Mouse (Mus musculus): ENCODE data around the gene Osbp2. TPM values are rescaled to one million over a fixed set of nuclear protein-coding genes. Genes with fewer than 3 reads are reported as not detected.

Gene Osbp2
- polyA plus RNA-seq, 1 experiment = 0.52 TPM

- H3K4me3 ChIP-seq (ENCODE audit: low read depth, low read length) = no peak overlapping the region
- H3K27me3 ChIP-seq (ENCODE audit: control insufficient read depth, insufficient read depth, low read length) = no peaks in the 10 kb centered on the region
- no peaks in the 10 kb centered on the region for H3K4me1 ChIP-seq (ENCODE audit: control insufficient read depth, insufficient read depth, insufficient read length, low read length)
- WGBS = 92% methylated on average over 10 of the region's 10 CpGs
- H3K36me3 ChIP-seq (ENCODE audit: control insufficient read depth, insufficient read depth, low read length) = no peaks in the 10 kb centered on the region
- TF ChIP-seq POLR2A (IDR thresholded peaks at IDR 0.05; ENCODE audit: low read depth, low read length) (no peak), CTCF (IDR thresholded peaks at IDR 0.05; ENCODE audit: extremely low read depth, insufficient read length, insufficient replicate concordance, low read depth, low read length) (no peak)
- H3K27ac ChIP-seq (ENCODE audit: insufficient read depth, low read depth, low read length) = no peak overlapping the region
Observed at GRCm38 (mm10) chr11:3853031-3853430, 10.7 kb downstream of the Osbp2 start.

GRCm38 (mm10) chr11:3851872-3852271 lies 11.8 kb downstream of the Osbp2 start:
- Histone ChIP-seq H3K36me3 (ENCODE audit: control insufficient read depth, insufficient read depth, low read length) (no peaks in the 10 kb centered on the region), H3K4me1 (ENCODE audit: control insufficient read depth, insufficient read depth, insufficient read length, low read length) (no peaks in the 10 kb centered on the region), H3K27me3 (ENCODE audit: control insufficient read depth, insufficient read depth, low read length) (no peaks in the 10 kb centered on the region), H3K27ac (ENCODE audit: insufficient read depth, low read depth, low read length) (no peak overlapping the region), H3K4me3 (ENCODE audit: low read depth, low read length) (no peak overlapping the region)
- no peak for TF ChIP-seq CTCF (IDR thresholded peaks at IDR 0.05; ENCODE audit: extremely low read depth, insufficient read length, insufficient replicate concordance, low read depth, low read length)
- no peak for TF ChIP-seq POLR2A (IDR thresholded peaks at IDR 0.05; ENCODE audit: low read depth, low read length)
- WGBS = 85% methylated on average over 4 of the region's 4 CpGs

GRCm38 (mm10) chr11:3850746-3851277 lies 12.9 kb downstream of the Osbp2 start:
- Histone ChIP-seq H3K4me1 (ENCODE audit: control insufficient read depth, insufficient read depth, insufficient read length, low read length) (no peaks in the 10 kb centered on the region), H3K4me3 (ENCODE audit: low read depth, low read length) (no peak overlapping the region), H3K27ac (ENCODE audit: insufficient read depth, low read depth, low read length) (no peak overlapping the region), H3K36me3 (ENCODE audit: control insufficient read depth, insufficient read depth, low read length) (no peaks in the 10 kb centered on the region), H3K27me3 (ENCODE audit: control insufficient read depth, insufficient read depth, low read length) (no peaks in the 10 kb centered on the region)
- WGBS = 43% methylated on average over 5 of the region's 5 CpGs
- TF ChIP-seq CTCF (IDR thresholded peaks at IDR 0.05; ENCODE audit: extremely low read depth, insufficient read length, insufficient replicate concordance, low read depth, low read length) (no peak), POLR2A (IDR thresholded peaks at IDR 0.05; ENCODE audit: low read depth, low read length) (no peak)

- H3K27me3 ChIP-seq (ENCODE audit: control insufficient read depth, insufficient read depth, low read length) = no peaks in the 10 kb centered on the region
- 75% methylated on average over 2 of the region's 2 CpGs for WGBS
- no peaks in the 10 kb centered on the region for H3K36me3 ChIP-seq (ENCODE audit: control insufficient read depth, insufficient read depth, low read length)
- no peaks in the 10 kb centered on the region for H3K4me1 ChIP-seq (ENCODE audit: control insufficient read depth, insufficient read depth, insufficient read length, low read length)
- H3K4me3 ChIP-seq (ENCODE audit: low read depth, low read length) = no peak overlapping the region
- no peak for TF ChIP-seq POLR2A (IDR thresholded peaks at IDR 0.05; ENCODE audit: low read depth, low read length)
- TF ChIP-seq CTCF (IDR thresholded peaks at IDR 0.05; ENCODE audit: extremely low read depth, insufficient read length, insufficient replicate concordance, low read depth, low read length) = no peak
- no peak overlapping the region for H3K27ac ChIP-seq (ENCODE audit: insufficient read depth, low read depth, low read length)
Observed at GRCm38 (mm10) chr11:3850315-3850614, 13.4 kb downstream of the Osbp2 start.

GRCm38 (mm10) chr11:3849469-3850314 lies 14.0 kb downstream of the Osbp2 start:
- 73% methylated on average over 15 of the region's 15 CpGs for WGBS
- Histone ChIP-seq H3K36me3 (ENCODE audit: control insufficient read depth, insufficient read depth, low read length) (no peaks in the 10 kb centered on the region), H3K4me3 (ENCODE audit: low read depth, low read length) (no peak overlapping the region), H3K4me1 (ENCODE audit: control insufficient read depth, insufficient read depth, insufficient read length, low read length) (no peaks in the 10 kb centered on the region), H3K27ac (ENCODE audit: insufficient read depth, low read depth, low read length) (no peak overlapping the region), H3K27me3 (ENCODE audit: control insufficient read depth, insufficient read depth, low read length) (no peaks in the 10 kb centered on the region)
- no peak for TF ChIP-seq CTCF (IDR thresholded peaks at IDR 0.05; ENCODE audit: extremely low read depth, insufficient read length, insufficient replicate concordance, low read depth, low read length)
- no peak for TF ChIP-seq POLR2A (IDR thresholded peaks at IDR 0.05; ENCODE audit: low read depth, low read length)

GRCm38 (mm10) chr11:3846351-3846750 lies 17.4 kb downstream of the Osbp2 start:
- H3K36me3 ChIP-seq (ENCODE audit: control insufficient read depth, insufficient read depth, low read length) = no peaks in the 10 kb centered on the region
- H3K4me1 ChIP-seq (ENCODE audit: control insufficient read depth, insufficient read depth, insufficient read length, low read length) = no peaks in the 10 kb centered on the region
- no peak overlapping the region for H3K27ac ChIP-seq (ENCODE audit: insufficient read depth, low read depth, low read length)
- no peak overlapping the region for H3K4me3 ChIP-seq (ENCODE audit: low read depth, low read length)
- 74% methylated on average over 2 of the region's 2 CpGs for WGBS
- no peaks in the 10 kb centered on the region for H3K27me3 ChIP-seq (ENCODE audit: control insufficient read depth, insufficient read depth, low read length)
- TF ChIP-seq CTCF (IDR thresholded peaks at IDR 0.05; ENCODE audit: extremely low read depth, insufficient read length, insufficient replicate concordance, low read depth, low read length) (no peak), POLR2A (IDR thresholded peaks at IDR 0.05; ENCODE audit: low read depth, low read length) (no peak)

GRCm38 (mm10) chr11:3843943-3844734 lies 19.6 kb downstream of the Osbp2 start:
- Histone ChIP-seq H3K36me3 (ENCODE audit: control insufficient read depth, insufficient read depth, low read length) (no peaks in the 10 kb centered on the region), H3K4me3 (ENCODE audit: low read depth, low read length) (no peak overlapping the region), H3K27ac (ENCODE audit: insufficient read depth, low read depth, low read length) (no peak overlapping the region), H3K4me1 (ENCODE audit: control insufficient read depth, insufficient read depth, insufficient read length, low read length) (no peaks in the 10 kb centered on the region), H3K27me3 (ENCODE audit: control insufficient read depth, insufficient read depth, low read length) (no peaks in the 10 kb centered on the region)
- WGBS = 68% methylated on average over 17 of the region's 17 CpGs
- TF ChIP-seq POLR2A (IDR thresholded peaks at IDR 0.05; ENCODE audit: low read depth, low read length) (no peak), CTCF (IDR thresholded peaks at IDR 0.05; ENCODE audit: extremely low read depth, insufficient read length, insufficient replicate concordance, low read depth, low read length) (no peak)

All from small intestine, adult 2 months (tissue).